ENCODE assay signal across 10 mouse cellular contexts in genomic region chr3:30244401-30244871, GRCm38 (mm10).
DNase-seq lines count a peak whose midpoint lies in the region; ATAC-seq and TF ChIP-seq lines count a peak whose summit lies in the region.
"Had no signal": no experiment of that assay in that cellular context is flagged by ENCODE, and none has a peak within 500 bp of the region (broad histone marks: within the 10 kb centered on the region; RNA-seq: fewer than 3 reads in every experiment).

No protein-coding gene starts in this region.

- H3K36me3 ChIP-seq in hindbrain, embryonic 16.5 days (ENCODE audit: control insufficient read depth, insufficient read depth, low read length) = no peaks in the 10 kb centered on the region
- no peaks in the 10 kb centered on the region for H3K36me3 ChIP-seq in hindbrain, embryonic 13.5 days
- no peaks in the 10 kb centered on the region for H3K36me3 ChIP-seq in limb, embryonic 10.5 days
- H3K36me3 ChIP-seq in hindbrain, postnatal 0 days (ENCODE audit: insufficient read depth, low read length) = no peaks in the 10 kb centered on the region
- H3K36me3 ChIP-seq: neural tube, embryonic 13.5 days had no signal

- H3K4me2 ChIP-seq in hindbrain, embryonic 16.5 days (ENCODE audit: low read length) = no peak overlapping the region
- no peak overlapping the region for H3K4me2 ChIP-seq in hindbrain, embryonic 13.5 days
- H3K4me2 ChIP-seq in hindbrain, postnatal 0 days (ENCODE audit: low read depth, low read length) = no peak overlapping the region
- H3K4me2 ChIP-seq: neural tube, embryonic 13.5 days had no signal

- 42% methylated on average over 7 of the region's 7 CpGs for WGBS in hindbrain, embryonic 16.5 days
- 61% methylated on average over 7 of the region's 7 CpGs for WGBS in hindbrain, embryonic 13.5 days
- 16% methylated on average over 7 of the region's 7 CpGs for WGBS in limb, embryonic 10.5 days
- WGBS in hindbrain, postnatal 0 days = 44% methylated on average over 7 of the region's 7 CpGs

- no peak overlapping the region for H3K27ac ChIP-seq in hindbrain, embryonic 16.5 days (ENCODE audit: low read depth, low read length)
- no peak overlapping the region for H3K27ac ChIP-seq in hindbrain, embryonic 13.5 days
- H3K27ac ChIP-seq in limb, embryonic 10.5 days = peak overlapping the region; percentile 82
- H3K27ac ChIP-seq in hindbrain, postnatal 0 days = no peak overlapping the region
- H3K27ac ChIP-seq: neural tube, embryonic 13.5 days had no signal

- no peaks in the 10 kb centered on the region for H3K9me3 ChIP-seq in hindbrain, embryonic 16.5 days (ENCODE audit: control insufficient read depth, low read length)
- no peaks in the 10 kb centered on the region for H3K9me3 ChIP-seq in hindbrain, embryonic 13.5 days
- no peaks in the 10 kb centered on the region for H3K9me3 ChIP-seq in limb, embryonic 10.5 days (replicated peaks)
- no peaks in the 10 kb centered on the region for H3K9me3 ChIP-seq in hindbrain, postnatal 0 days (ENCODE audit: low read length)
- H3K9me3 ChIP-seq: neural tube, embryonic 13.5 days had no signal

- no peak overlapping the region for H3K9ac ChIP-seq in hindbrain, embryonic 16.5 days (ENCODE audit: low read depth, low read length)
- no peak overlapping the region for H3K9ac ChIP-seq in hindbrain, embryonic 13.5 days
- no peak overlapping the region for H3K9ac ChIP-seq in hindbrain, postnatal 0 days (replicated peaks; ENCODE audit: low read length)
- H3K9ac ChIP-seq: neural tube, embryonic 13.5 days had no signal

- TF ChIP-seq CTCF in hindbrain, postnatal 0 days (IDR thresholded peaks at IDR 0.05; ENCODE audit: low read depth) = no peak

- no peak overlapping the region for H3K4me3 ChIP-seq in hindbrain, embryonic 16.5 days (ENCODE audit: low read length)
- no peak overlapping the region for H3K4me3 ChIP-seq in hindbrain, embryonic 13.5 days
- H3K4me3 ChIP-seq in limb, embryonic 10.5 days = no peak overlapping the region
- H3K4me3 ChIP-seq in hindbrain, postnatal 0 days (ENCODE audit: low read length) = no peak overlapping the region
- H3K4me3 ChIP-seq: neural tube, embryonic 13.5 days had no signal

- ATAC-seq in hindbrain, embryonic 16.5 days = 0 out of 2 replicates have a peak, but pooled peaks have one; percentile 27
- ATAC-seq in hindbrain, embryonic 13.5 days (ENCODE audit: low FRiP score) = no peak
- ATAC-seq in inflammation-experienced regulatory T-cells, adult 6 months = no peak
- no peak for ATAC-seq in hindbrain, postnatal 0 days

- DNase-seq in adrenal gland, postnatal 14 days = peak; percentile 44
- peak; percentile 98 for DNase-seq in heart, adult 11 months
- DNase-seq in limb, embryonic 10.5 days (ENCODE audit: low spot score) = peak; percentile 51
- DNase-seq in urinary bladder, postnatal 25 days (ENCODE audit: low spot score) = no peak
- DNase-seq in hindbrain, postnatal 0 days (ENCODE audit: low spot score) = no peak
- DNase-seq: cerebellum, adult 11-12 months had no signal

- H3K27me3 ChIP-seq in hindbrain, embryonic 16.5 days (replicated peaks; ENCODE audit: control insufficient read depth, insufficient read depth, low read length) = no peaks in the 10 kb centered on the region
- H3K27me3 ChIP-seq in hindbrain, embryonic 13.5 days = no peaks in the 10 kb centered on the region
- no peaks in the 10 kb centered on the region for H3K27me3 ChIP-seq in limb, embryonic 10.5 days (ENCODE audit: low read depth, poor library complexity, severe bottlenecking)
- no peaks in the 10 kb centered on the region for H3K27me3 ChIP-seq in hindbrain, postnatal 0 days (ENCODE audit: insufficient read depth, low read length)

- H3K4me1 ChIP-seq in hindbrain, embryonic 16.5 days (ENCODE audit: control insufficient read depth, insufficient read depth, low read depth, low read length) = no peaks in the 10 kb centered on the region
- 0 out of 2 replicates have a peak, but pooled peaks cover 3% of the 10 kb centered on the region for H3K4me1 ChIP-seq in hindbrain, embryonic 13.5 days (replicated peaks)
- H3K4me1 ChIP-seq in limb, embryonic 10.5 days = peaks cover 71% of the 10 kb centered on the region
- H3K4me1 ChIP-seq in hindbrain, postnatal 0 days (ENCODE audit: insufficient read depth, low read length) = no peaks in the 10 kb centered on the region
- H3K4me1 ChIP-seq: neural tube, embryonic 13.5 days had no signal

Comparison
In these comparisons a context has a peak if more than half of its experiments do, and no peak if none do; other contexts are left out.
1. DNase-seq: peak in adrenal gland, postnatal 14 days (single experiment), heart, adult 11 months (single experiment) and limb, embryonic 10.5 days (single experiment); none in urinary bladder, postnatal 25 days (single experiment) and hindbrain, postnatal 0 days (single experiment).